Mouse (Mus musculus) adrenal gland, postnatal 10 days (tissue): ENCODE measurements at regions not wholly inside any gene's neighbourhood (a gene's known extent, or its start where the extent isn't known, plus 50 kb on each side); places are given as distances from the start of the nearest gene placed in this dataset.
"Not testable (repeated sequence)": the region's sequence is repeated elsewhere in the genome, so short reads cannot be mapped to it uniquely, and the experiment has no call there.

Experiments used
- DNase-seq: peaks from one replicate; pipeline ENCODE4 v3.0.0; 2021; ENCODE audit warnings: mixed read lengths

DNA sequence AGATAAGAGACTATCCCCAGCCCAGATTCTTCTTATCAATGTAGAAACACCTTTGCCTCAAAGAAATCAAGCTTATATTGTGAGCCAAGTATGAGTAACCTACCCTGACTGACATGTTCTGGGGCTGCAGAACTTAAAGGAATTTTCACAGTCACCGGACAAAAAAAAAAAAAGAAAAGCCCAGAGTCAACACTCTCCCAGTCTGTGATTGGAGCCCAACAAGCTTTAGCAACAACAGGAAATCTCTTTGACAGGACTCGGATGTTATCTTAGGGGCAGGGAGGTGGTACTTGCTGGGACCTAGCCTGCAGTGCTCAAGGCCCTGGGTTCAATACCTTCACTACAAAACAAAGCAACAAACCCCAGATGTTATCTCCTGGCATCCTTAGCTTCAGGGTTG, 114.2 kb downstream of the Nectin1 start:
- no peak for DNase-seq

DNA sequence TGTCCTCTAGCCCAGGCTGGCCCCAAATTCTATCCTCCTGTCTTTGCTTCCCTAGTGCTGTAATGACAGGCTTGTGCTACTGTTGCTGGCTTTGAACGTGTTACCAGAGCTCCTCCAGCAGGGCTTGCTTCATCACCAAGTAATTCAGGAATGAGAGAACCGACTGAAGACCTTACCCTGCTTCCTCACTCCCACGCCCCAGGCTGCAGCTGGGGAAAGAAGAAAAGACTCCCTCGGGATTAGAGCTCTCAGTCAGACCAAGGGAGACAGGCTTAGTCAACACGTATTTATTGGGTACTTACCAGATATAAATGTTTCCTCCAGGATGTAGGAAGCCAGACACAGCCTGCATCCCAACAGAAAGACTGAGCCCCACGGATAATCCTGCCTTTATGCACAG, 115.0 kb downstream of the Nectin1 start:
- no peak for DNase-seq

DNA sequence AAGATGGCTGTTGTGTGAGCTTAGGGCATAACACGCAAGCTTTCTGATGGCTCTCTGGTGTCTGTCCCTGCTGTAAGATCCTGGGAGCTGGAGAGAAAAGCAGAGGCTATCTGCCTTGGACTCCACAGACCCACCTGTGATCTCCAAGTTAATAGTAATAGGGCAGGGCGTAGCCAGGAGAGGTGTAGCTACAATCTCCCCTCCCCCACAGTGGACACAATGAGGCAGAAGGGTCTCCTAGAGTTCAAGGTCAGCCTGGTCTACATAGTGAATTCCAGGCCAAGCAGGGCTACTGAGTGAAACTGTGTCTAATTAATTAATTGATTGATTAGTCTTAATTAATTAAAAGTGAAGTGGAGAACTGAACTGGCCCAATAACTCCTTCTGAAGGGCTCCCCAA, 116.5 kb downstream of the Nectin1 start:
- no peak for DNase-seq

DNA sequence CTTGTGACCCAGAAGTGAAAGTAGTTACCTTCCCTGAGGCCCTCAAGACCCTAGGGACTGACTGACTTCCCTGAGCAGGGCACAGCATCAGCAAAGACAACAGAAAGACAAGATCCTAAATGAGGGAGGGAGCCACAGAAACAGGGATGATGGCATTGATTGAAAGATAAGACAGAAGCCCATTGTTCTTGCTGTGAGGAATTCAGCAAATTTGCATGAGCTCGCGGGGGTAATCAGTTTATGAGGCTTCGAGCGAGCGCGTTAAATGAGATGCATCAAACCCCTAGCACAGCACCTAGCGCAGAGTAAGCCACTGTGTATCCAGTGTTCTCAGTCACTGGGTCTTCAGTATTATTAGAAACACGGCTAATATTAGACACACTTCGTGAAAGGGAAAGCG, 117.6 kb downstream of the Nectin1 start:
- no peak for DNase-seq

DNA sequence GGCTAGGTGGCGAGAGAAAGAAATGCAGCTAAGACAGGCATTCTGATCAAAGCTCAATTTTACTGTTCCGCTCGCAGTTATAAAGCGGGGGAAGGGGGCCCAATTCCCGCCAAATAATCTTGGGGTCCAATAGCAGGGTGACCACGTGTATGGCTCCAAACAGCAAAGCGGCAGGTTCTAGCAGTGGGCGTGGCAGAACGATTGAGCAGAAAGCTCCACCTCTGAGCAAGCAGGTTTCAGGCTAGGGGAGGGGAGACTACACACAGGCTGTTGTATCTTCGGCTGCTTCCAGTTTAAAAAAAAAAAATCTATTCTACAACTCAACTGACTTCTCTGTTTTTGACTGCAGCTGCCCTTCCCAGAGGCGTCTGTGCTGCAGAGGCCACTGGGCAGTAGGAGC, 118.2 kb downstream of the Nectin1 start:
- not testable (repeated sequence) for DNase-seq

DNA sequence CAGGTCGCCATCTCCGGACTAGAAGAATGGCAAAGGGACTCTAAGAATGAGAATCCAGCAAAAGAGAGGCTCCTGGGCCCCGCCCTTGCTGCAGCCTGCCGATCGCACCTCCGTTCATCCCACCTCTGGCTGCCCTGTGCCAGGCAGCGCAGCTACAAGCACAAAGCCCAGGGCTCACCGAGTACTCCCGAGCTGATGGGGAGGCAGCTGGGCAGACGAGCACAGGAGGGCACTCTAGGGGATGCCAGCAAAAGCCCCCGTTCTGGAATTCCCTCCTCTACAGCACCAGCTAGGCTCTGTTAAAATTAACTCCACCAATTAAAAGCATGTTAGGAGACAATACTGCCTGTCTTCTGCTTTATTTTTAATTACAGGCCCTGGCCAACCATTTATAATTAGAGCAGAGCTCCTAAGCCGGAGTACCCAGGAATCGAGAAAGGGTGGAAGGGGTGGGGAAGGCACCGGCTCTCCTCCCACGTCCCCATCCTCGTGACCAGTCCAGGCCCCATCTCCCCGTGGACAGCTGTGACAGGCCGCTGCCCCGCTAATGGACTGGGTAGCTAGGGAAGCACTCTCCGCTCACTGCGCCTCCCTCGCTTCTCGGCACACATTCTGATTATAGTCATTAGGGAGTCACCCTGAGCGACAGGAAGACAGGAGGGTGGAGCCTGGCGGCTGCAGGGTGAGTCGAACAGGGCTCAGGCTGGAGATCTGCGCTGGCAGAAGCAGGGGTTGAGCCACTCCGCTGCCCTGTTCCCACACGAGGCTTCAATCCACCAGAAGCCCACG, 120.0 kb downstream of the Nectin1 start:
- peak; percentile 44 for DNase-seq

DNA sequence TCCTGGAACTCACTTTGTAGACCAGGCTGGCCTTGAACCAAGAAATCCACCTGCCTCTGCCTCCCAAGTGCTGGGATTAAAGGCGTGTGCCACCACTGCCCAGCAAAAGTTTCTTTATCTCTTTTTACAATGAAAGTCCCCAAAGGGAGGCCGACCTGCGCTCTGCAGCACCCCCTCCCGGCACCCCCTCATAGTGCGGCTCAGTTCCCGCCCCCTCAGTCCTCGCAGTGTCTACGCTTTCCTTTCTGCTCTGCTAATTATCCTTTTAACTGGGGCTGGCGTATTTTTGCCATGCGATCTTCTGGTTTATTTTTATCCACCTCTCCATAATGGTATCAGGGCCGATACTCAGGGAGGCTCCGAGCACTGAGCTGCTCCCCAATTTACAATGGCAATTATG, 123.0 kb downstream of the Nectin1 start:
- DNase-seq: no peak

DNA sequence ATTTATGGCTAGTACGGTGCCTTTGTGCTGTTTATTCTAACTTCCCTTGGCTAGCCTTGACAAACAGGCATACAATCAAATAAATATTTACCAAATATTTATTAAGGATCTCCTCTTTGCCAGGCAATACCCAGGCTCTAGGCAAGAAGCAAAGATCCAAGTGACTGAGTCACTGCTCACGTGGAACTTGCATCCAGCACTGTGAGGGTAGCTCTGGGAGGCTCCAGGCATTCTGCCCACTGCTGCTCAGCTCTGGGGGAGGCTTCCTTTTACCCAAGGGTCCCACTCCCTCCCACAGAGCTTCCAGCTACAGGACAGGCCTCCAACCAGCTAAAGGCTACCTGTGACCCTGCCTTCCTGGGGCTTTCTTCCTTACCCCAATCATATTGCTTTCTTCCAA, 130.1 kb downstream of the Nectin1 start:
- no peak for DNase-seq

DNA sequence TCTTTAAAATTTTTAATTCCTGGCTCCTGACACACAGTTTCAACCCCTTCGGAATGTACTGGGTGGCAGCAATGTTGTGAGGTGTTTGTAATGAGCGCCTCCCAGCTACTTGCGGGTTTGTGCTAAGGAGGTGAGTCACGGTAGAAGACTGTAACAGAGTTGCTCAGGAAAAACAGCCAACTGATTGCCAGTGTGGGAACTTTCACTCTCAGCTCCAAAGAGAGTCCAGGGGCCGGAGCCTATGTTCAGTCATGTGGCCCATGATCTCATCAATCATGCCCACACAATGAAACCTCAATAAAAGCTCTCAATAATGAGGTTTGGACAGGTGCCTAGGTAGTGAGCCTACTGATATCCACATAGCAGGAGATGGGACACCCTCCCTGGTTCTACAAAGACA, 130.5 kb downstream of the Nectin1 start:
- no peak for DNase-seq

DNA sequence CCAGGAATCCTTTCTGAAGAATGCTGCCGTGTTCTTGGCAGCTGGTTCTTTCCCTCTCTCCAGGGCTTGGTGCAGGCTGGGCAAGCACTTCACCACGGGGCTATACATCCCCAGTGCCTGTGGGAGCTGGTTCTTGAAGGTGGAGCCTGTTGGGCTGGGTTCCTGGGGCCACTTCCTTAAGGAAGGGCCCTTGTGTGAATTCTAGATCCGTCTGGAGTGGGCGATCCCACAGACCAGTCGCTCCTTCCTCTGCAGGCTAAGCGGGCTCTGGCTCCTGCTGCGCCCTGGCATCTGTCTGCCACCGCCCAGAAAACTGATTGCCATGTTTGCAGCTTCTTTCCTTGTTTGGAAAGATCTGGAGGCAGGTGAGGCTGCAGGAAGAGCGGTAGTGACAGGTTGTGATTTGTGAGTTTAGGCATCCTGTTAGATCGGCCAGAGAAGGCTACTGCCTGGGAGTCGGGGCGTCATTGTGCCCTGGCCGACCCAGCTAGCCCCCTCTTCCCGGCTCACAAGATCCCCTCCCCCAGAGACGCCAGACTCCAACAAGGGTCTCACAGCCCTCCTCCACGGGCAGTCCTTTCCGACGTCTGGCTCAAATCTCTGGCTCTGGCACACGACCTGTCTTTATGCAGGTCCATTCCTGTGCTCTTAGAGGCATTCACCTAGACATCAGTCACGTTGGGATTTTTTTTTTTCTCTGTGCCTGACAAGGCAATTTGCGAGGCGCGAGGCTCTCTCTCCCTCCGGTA, 135.6 kb downstream of the Nectin1 start:
- DNase-seq: no peak

DNA sequence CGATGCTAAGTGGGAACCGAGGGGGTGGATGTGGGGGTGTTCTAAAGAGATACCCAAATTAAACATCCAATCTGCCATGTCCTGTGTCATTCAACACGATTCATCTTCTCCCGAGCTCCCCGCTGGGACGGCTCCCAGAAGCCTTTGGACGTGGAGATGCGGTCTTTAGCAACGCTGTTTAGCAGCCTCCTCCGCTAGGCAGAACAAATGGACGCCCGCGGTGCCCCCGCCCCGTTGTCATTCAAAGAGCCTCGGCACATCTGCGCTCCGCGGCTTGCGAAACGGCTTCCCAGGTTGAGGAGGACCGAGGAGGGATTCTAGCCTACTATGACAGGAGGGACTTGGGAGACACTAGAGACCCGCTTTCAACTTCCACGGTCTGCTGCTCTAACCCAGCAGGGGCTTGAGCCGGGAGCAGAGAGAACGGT, 136.2 kb downstream of the Nectin1 start:
- DNase-seq: peak; percentile 24

DNA sequence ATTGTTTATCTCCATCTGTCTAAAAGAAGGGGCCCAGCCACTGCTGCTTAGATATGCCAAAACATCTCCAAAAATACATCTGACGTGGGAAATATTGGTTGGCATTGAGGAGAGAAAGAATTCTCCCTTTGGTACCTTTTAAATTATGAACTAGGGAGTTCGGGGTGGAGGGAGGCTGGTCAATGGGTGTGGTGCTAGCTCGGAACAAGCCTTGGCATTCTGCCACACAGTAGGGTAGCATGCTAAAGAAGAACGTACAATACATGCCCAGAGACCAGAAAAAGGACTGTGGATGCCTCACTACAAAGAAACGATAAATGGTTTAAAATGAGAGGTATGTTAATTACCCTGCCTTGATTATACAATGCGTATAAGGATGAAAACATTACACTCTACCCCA, 149.3 kb downstream of the Nectin1 start:
- DNase-seq: no peak

DNA sequence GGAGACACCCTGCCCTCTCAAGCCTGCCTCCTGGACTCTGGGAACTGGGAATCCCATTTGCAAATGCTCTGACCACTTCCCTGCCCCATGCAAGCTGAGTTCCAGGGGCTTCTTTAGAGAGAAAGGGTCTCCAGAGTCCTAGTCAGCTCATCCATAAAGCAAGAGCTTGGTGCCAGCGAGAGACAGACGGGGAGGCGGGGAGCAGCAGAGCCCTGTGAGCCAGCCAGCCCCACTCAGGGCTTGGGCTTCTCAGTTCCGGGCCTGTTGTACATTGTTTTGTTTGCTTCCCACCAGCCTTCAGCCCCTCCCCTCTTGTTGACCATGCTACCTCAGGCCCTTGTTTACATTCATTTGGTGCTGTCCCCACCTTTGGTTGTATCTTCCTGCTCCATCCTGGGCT, 143.9 kb upstream of the Thy1 start:
- DNase-seq: no peak

DNA sequence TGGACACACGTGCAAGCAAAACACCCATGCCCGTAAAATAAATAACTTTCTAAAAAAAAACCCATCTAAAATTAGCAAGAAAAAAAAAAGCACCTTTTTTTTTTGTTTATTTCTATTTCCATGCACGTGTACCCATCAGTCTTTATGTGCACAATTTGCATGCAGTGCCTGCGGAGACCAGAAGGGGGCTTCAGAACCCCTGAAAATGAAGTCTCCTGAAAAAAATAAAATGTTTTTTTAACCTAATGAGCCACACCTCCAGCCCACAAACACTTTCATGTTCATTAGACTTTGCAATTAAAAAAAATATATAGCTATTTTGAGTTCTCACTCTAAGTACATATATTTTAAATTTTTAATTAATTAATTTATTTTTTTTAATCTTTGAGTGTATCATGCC, 134.9 kb upstream of the Thy1 start:
- DNase-seq: no peak

DNA sequence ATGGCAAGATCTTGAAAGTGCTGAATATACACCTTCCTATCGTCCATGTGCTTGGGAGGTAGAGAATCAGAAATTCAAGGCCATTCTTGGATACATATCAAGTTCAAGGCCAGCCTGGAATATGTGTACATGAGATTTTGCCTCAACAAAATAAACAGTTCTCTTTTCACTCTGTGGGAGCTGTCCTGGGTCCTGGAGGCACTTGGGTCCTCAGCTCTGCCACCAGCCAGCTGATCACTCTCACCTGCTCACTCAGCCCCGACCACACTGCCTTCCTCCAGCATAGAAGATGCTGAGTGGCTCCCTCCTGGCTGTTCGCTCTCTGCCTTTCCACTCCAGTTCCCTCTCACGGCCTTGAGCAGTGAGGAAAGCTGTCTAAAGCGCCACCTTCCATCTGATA, 128.2 kb upstream of the Thy1 start:
- peak; percentile 36 for DNase-seq

DNA sequence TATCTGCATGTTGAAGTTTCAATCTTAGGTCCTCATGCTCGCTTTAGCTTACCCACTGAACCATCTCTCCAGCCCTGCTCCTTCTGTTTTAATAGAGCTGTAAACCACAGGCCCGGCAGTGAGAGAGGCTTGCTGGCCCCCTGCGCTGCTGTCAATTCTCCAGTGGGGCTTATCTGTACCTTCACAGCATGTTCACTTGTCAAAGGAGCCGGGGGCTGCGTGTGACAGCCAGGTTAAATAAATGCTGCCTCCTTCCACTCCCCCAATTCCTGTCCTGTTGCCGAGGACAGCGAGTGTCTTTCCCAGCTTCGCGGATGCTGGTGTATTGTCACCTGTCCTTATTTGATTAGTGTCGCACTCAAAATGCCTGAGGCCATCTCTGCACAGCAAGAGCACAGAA, 125.7 kb upstream of the Thy1 start:
- DNase-seq: no peak

DNA sequence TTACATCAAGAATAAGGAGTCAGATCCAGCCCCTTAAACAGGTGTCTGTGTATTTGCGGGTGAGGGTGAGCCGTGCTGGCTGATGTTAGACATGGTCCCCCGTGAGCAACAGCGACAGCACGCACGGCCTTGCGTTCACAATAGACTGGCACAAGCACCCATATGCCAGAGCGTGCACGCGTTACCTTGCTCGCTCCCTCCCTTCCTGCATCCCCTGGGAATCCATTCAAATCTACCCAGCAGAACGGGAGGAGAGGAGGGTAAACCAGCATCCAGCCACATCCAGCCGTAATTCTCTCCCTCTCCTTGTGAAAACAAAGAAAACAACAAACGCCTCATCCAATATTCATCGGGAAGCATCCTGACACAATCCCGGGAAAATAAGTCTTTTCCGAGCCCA, 124.2 kb upstream of the Thy1 start:
- no peak for DNase-seq

DNA sequence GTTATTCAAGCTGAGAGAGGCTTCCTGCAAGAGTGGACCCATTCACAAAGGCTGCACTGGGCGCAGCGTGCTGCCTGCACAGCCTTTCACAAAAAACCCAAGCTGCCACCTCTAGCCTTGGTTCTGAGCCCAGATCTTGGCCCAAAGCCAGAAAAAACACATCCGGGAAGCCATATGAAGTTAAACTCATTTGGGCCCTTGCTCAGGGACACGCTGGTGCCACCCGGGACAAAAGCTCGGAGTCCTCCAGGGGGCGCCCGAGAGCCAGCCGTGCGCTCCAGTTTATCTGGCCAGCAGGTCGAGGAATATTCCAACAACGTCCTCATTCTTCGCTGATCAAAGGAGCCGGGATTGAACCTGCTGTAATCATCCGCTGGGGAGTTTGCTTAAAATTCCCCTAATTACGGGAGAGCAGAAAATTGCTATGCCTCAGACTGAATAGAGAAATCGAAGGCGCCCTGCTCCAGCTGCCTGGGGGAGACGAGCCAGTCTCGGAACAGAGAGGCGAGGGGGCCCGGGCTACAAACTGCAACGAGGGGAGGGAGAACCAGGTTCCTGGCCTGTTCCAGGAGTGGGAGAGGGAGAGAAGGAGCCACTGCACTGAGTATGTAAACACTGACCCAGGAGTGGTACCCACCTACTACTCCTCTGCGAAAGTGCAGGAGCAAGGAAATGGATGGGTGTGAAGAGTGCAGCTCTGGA, 123.0 kb upstream of the Thy1 start:
- peak; percentile 93 for DNase-seq

DNA sequence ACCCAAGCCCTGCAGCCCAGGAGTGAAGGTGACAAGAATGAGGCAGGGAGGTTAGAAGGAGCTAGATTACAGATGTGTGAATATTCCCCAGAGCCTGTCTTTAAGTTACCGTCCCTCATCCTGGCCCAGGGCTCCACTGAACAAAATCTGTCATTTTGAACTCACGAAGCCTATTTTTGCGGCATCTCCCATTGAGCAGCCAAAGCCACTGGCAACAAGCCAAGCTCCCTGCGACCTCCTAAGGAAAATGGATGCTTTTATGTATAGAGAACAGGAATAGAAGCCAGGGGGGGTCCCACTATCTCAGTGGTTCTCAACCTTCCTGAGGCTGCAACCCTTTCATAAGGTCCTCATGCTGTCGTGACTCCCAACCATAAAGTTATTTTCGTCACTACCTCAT, 121.0 kb upstream of the Thy1 start:
- DNase-seq: no peak

DNA sequence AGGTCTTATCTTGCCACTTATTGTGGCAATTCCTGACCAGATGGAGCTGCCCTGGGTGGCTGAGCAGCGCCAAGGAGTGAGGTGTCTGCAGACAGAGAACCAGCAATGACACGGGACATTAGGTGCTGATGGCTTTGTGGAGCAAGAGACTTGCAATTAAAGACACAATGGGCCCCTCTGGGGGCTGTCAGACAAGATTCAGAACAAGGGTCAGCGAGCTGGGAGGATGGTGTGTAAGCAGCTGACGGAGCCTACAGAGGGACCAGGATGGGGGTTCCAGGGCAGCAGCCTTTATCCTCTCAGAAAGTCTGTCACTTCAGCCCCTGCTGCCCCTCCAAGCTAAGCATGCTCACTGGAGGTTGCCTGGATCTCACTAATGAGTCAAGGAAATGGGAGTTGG, 120.1 kb upstream of the Thy1 start:
- DNase-seq: no peak

DNA sequence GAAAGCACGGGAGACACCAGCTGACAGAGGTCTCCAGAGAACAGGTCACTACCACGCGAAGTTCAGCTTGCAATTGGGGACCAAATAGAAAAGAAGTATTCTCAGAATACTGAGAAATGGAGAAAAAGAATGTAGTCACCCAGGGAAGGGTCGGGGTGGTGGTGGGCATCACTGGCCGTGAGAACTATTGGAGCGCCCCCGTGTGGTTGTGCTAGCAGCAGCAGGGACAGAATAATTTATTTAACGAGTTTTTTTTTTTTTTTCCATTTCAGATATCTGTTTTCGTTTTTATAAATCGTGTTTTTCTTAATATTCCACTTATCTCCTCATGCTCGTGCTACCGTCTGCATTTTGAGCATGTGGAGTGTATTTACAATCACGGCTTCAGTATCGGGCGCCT, 118.4 kb upstream of the Thy1 start:
- DNase-seq: no peak

DNA sequence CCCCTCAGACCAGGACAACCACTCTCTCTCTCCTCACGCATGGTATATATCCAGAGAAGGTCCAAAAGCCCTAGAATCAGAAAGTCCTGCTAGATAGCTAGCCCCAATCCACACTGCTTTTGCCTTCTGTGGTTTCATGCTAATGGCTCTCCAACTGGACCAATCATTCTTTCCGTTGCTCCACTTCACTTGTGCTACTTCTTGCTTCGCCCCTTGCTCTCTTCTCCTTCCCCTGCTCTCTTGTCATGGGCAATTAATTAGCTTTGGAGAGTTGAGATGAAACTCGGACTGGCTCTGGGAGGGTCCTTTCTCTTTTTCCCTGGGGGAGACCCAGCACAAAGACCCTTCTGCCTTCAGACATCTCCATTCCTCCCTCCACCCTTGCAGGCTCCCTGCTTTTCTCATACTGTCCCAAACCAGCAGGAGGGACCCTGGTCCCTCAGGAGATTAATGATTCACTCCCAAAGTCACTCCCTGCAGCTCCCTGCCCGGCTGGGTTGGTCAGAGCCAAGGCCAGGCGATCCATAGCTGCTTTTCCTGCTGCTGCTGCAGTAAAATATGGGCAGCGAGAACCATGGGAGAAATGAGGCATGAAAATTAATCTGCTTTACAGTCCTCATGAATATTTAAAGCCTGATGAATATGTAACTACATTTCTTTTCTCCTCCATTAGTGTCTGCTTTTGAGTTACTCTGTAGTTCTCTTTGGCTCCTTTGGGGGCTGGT, 113.7 kb upstream of the Thy1 start:
- DNase-seq: peak; percentile 9

DNA sequence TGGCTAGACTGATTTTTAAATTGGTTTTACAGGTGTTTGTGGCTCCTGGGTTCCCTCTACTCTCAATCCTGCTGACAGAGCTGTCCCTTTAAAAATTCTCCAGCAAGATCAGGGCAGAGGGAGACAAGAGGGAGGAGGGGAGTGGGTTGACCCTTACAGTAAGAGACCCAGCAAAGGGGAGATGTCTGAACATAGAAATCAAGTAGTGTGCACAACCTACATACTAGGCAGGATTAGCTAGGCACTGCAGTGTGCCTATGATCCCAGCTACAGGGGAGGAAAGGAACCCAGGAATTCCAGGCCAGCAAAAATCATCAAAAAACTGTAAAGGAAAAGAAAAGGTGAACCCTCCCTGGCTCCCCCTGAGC, 113.2 kb upstream of the Thy1 start:
- no peak for DNase-seq
